Mouse (Mus musculus) limb, embryonic 10.5 days (tissue): ENCODE measurements around the gene Rpp25l. TPM values are rescaled to one million over a fixed set of nuclear protein-coding genes. Genes with fewer than 3 reads are reported as not detected.

Source experiments
- DNase-seq: peaks from one replicate; pipeline ENCODE4 v3.0.0-alpha.2; 2017; ENCODE audit warnings: low spot score
- H3K27ac ChIP-seq: fragments of 300-500 bp; sonication (generic); 2 replicates; pipeline ENCODE4 v1.5.1; 2016; ENCODE audit warnings: mild to moderate bottlenecking
- H3K27me3 ChIP-seq: fragments of 300-500 bp; sonication (generic); 2 replicates; pipeline ENCODE4 v1.6.1; 2016; ENCODE audit warnings: low read depth, mild to moderate bottlenecking; ENCODE audit not compliant: poor library complexity, severe bottlenecking
- H3K36me3 ChIP-seq: fragments of 300-500 bp; sonication (generic); 2 replicates; pipeline ENCODE4 v1.6.1; 2016; ENCODE audit warnings: mild to moderate bottlenecking, moderate library complexity
- H3K4me1 ChIP-seq: fragments of 300-500 bp; sonication (generic); 2 replicates; pipeline ENCODE4 v1.6.1; 2016
- H3K4me3 ChIP-seq: fragments of 300-500 bp; sonication (generic); 2 replicates; pipeline ENCODE4 v1.5.1; 2016; ENCODE audit warnings: mild to moderate bottlenecking, moderate library complexity
- H3K9me3 ChIP-seq: fragments of 300-500 bp; sonication (generic); replicated peaks from 2 replicates; pipeline ENCODE4 v1.6.1; 2016; ENCODE audit warnings: mild to moderate bottlenecking
- WGBS: fragments of 180-500 bp; shearing (Covaris S2); methylation state at CpG from one replicate; pipeline ENCODE4 v1.1.7; 2016; 5-methylcytosine and 5-hydroxymethylcytosine counted together
- polyA plus RNA-seq: library from polyadenylated mRNA; unstranded; fragments of >200 nt; fragmentation: Nextera tagmentation; extraction: Ambion mirVana; gene quantifications from 2 replicates; pipeline ENCODE4 v1.2.1, GENCODE M21; 2016

Gene Rpp25l
- polyA plus RNA-seq, 1 experiment from 2014 or later = 93.6 TPM

- Histone ChIP-seq H3K36me3 (peaks cover 22% of the 10 kb centered on the region), H3K9me3 (no peaks in the 10 kb centered on the region), H3K4me3 (peak within 1 kb of the TSS; percentile 93), H3K27ac (peak within 1 kb of the TSS; percentile 86), H3K27me3 (peaks cover 47% of the 10 kb centered on the region), H3K4me1 (peaks cover 30% of the 10 kb centered on the region)
- under 1% methylated on average over 27 of the region's 27 CpGs for WGBS
- peak; percentile 86 for DNase-seq
These were observed 9.6 kb upstream of the Rpp25l start, which contains the start of gene Dctn3 for GRCm38 (mm10) chr4:41722918-41723351. Dctn3 (minus strand) TSS chr4:41723170.

- H3K36me3 ChIP-seq = peaks cover 47% of the 10 kb centered on the region
- H3K27ac ChIP-seq = peak overlapping the region; percentile 7
- 31% methylated on average over 6 of the region's 6 CpGs for WGBS
- no peak overlapping the region for H3K4me3 ChIP-seq
- 0 out of 2 replicates have a peak, but pooled peaks cover 5% of the 10 kb centered on the region for H3K27me3 ChIP-seq
- H3K9me3 ChIP-seq = no peaks in the 10 kb centered on the region
- DNase-seq = no peak
- peaks cover 44% of the 10 kb centered on the region for H3K4me1 ChIP-seq
These were observed 3.5 kb upstream of the Rpp25l start for GRCm38 (mm10) chr4:41716834-41717233.

DNA sequence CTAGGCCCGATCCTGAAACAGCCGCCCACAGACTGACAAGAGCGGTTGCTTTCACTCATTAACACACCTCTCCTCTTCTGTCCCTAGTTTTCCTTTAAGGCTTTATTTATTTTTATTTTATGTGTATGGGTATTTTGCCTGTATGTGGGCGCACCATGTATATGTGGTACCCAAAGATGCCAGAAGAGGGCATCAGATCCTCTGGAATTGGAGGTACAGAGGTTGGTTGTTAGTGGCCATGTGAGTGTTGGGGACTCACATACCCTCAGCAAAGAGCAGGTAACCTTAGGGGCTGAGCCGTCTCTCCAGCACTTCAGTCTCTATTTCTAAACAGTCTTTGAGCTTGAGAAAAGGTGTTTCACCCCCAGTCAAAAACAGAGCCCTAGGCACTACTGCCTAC lies 2.3 kb upstream of the Rpp25l start:
- DNase-seq = no peak
- Histone ChIP-seq H3K4me1 (peaks cover 46% of the 10 kb centered on the region), H3K27ac (no peak overlapping the region), H3K9me3 (no peaks in the 10 kb centered on the region), H3K4me3 (no peak overlapping the region), H3K27me3 (0 out of 2 replicates have a peak, but pooled peaks cover 5% of the 10 kb centered on the region), H3K36me3 (peaks cover 60% of the 10 kb centered on the region)
- 84% methylated on average over 5 of the region's 5 CpGs for WGBS

- Histone ChIP-seq H3K4me3 (no peak overlapping the region), H3K4me1 (peaks cover 46% of the 10 kb centered on the region), H3K27ac (no peak overlapping the region), H3K36me3 (peaks cover 62% of the 10 kb centered on the region), H3K27me3 (0 out of 2 replicates have a peak, but pooled peaks cover 5% of the 10 kb centered on the region), H3K9me3 (no peaks in the 10 kb centered on the region)
- WGBS = 77% methylated on average over 8 of the region's 8 CpGs
- DNase-seq = no peak
These were observed 1.7 kb upstream of the Rpp25l start for GRCm38 (mm10) chr4:41715082-41715481.

- H3K4me3 ChIP-seq = peak overlapping the region; percentile 79; the same call in 1 of the 2 replicates
- peak; percentile 67 for DNase-seq
These were observed 942 bp upstream of the Rpp25l start for GRCm38 (mm10) chr4:41714276-41714675.

DNA sequence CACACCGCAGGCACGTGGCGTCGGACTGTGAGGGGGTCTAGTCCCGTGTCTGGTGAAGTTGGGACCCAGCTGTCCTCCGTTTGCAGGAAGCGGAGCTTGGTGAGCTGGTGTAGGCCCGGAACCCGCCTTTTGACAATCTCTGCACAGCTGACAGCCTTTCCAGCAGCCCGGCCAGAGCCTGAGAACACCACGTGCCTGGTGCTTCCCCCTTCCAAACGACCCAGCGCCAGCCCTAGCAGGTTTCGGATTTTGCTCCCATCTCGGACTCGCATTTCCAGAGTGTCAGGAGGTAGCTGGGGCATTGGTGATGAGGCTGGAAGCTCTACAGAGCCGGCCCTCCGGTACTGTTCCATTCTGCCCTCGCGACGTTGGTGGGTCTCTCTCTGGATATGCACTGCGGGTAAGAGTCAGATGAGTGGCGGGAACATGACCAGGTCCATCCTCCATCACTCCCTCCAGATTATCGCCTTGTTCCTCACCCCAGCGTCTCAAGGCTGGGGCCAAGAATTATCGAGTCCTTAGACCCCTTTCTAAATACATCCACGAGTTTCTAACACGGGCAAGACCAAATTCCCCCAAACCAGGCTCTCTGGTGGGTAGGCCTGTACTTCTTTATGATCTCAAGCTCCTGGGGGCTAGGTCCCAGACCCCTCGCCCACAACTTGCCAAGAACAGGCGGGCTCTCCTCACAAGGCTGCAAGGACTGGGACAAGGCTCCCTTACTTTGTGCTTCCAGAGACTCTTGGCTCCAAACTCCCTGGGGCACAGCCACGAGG lies 725 bp downstream of the Rpp25l start:
- H3K4me3 ChIP-seq = peak overlapping the region; percentile 79
- H3K9me3 ChIP-seq = no peaks in the 10 kb centered on the region
- 55% methylated on average over 31 of the region's 31 CpGs for WGBS
- peaks cover 58% of the 10 kb centered on the region for H3K4me1 ChIP-seq
- H3K27me3 ChIP-seq = peaks cover 11% of the 10 kb centered on the region; the same call in 1 of the 2 replicates
- H3K36me3 ChIP-seq = peaks cover 39% of the 10 kb centered on the region
- DNase-seq = no peak
- H3K27ac ChIP-seq = peak overlapping the region; percentile 95

More at GRCm38 (mm10) chr4:41714276-41714675, 942 bp upstream of the Rpp25l start:
- H3K27me3 ChIP-seq = 0 out of 2 replicates have a peak, but pooled peaks cover 5% of the 10 kb centered on the region
- peaks cover 55% of the 10 kb centered on the region for H3K36me3 ChIP-seq
- H3K4me1 ChIP-seq = peaks cover 46% of the 10 kb centered on the region
- WGBS = 17% methylated on average over 8 of the region's 8 CpGs
- no peak overlapping the region for H3K27ac ChIP-seq
- H3K9me3 ChIP-seq = no peaks in the 10 kb centered on the region

GRCm38 (mm10) chr4:41711705-41712375 lies 1.5 kb downstream of the Rpp25l start:
- peaks cover 33% of the 10 kb centered on the region for H3K36me3 ChIP-seq
- no peak for DNase-seq
- H3K9me3 ChIP-seq = no peaks in the 10 kb centered on the region
- peaks cover 58% of the 10 kb centered on the region for H3K4me1 ChIP-seq
- H3K27ac ChIP-seq = peak overlapping the region; percentile 95; the same call in 1 of the 2 replicates
- H3K27me3 ChIP-seq = peaks cover 15% of the 10 kb centered on the region; the same call in 1 of the 2 replicates
- 83% methylated on average over 16 of the region's 16 CpGs for WGBS
- H3K4me3 ChIP-seq = peak overlapping the region; percentile 79

DNA sequence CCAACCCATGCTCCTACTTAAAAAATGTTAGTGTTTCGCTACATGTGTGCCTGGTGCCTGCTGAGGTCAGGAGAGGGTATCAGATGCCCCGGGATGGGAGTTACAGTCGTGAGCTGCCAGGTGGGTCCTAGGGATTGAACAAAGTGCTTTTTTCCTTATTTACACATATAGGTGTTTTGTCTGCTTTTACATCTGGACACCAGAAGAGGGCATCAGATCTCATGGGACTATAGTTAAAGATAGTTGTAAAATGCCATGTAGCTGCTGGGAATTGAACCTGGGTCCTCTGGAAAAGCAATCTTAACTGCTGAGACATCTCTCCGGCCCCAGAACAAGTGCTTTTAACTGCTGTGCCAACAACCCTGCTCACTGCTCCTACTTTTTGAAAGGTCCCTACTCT lies 3.1 kb downstream of the Rpp25l start:
- Histone ChIP-seq H3K9me3 (no peaks in the 10 kb centered on the region), H3K4me3 (no peak overlapping the region), H3K27me3 (peaks cover 31% of the 10 kb centered on the region), H3K36me3 (peaks cover 23% of the 10 kb centered on the region), H3K27ac (no peak overlapping the region), H3K4me1 (peaks cover 56% of the 10 kb centered on the region)
- 66% methylated on average over 4 of the region's 4 CpGs for WGBS
- no peak for DNase-seq

GRCm38 (mm10) chr4:41708192-41708745 lies 5.1 kb downstream of the Rpp25l start:
- H3K9me3 ChIP-seq = no peaks in the 10 kb centered on the region
- H3K36me3 ChIP-seq = peaks cover 23% of the 10 kb centered on the region
- peaks cover 57% of the 10 kb centered on the region for H3K4me1 ChIP-seq
- WGBS = 41% methylated on average over 8 of the region's 8 CpGs
- no peak overlapping the region for H3K27ac ChIP-seq
- no peak for DNase-seq
- peaks cover 44% of the 10 kb centered on the region for H3K27me3 ChIP-seq
- H3K4me3 ChIP-seq = no peak overlapping the region

GRCm38 (mm10) chr4:41707011-41707535 lies 6.3 kb downstream of the Rpp25l start:
- Histone ChIP-seq H3K36me3 (peaks cover 19% of the 10 kb centered on the region), H3K27ac (no peak overlapping the region), H3K4me1 (peaks cover 49% of the 10 kb centered on the region), H3K4me3 (no peak overlapping the region), H3K27me3 (peaks cover 44% of the 10 kb centered on the region), H3K9me3 (no peaks in the 10 kb centered on the region)
- 2% methylated on average over 13 of the region's 13 CpGs for WGBS
- peak; percentile 74 for DNase-seq

GRCm38 (mm10) chr4:41705922-41706754 lies 7.2 kb downstream of the Rpp25l start:
- Histone ChIP-seq H3K4me1 (peaks cover 41% of the 10 kb centered on the region), H3K9me3 (no peaks in the 10 kb centered on the region), H3K27me3 (peaks cover 44% of the 10 kb centered on the region), H3K27ac (no peak overlapping the region), H3K4me3 (no peak overlapping the region), H3K36me3 (peaks cover 10% of the 10 kb centered on the region)
- DNase-seq = no peak
- WGBS = 75% methylated on average over 19 of the region's 19 CpGs

DNA sequence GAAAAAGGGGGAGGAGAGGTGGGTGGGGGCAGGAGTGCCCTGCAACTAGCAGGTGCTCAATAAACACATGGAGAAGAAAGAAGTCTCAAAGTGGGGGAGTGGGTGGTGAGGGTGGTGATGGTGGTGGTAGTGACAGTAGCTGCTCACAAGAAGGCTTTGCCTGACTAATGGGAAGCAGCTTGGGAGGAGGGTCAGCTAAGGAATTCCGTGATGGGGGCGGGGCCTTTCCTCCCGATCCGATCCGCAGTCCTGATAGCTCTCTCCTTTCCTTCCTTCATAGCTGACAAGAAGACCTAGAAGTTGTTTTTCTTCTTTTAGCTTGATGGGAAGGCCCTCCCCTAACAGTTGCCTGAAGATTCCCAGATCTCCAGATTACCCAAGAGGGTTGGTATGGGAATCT lies 8.7 kb downstream of the Rpp25l start:
- Histone ChIP-seq H3K9me3 (no peaks in the 10 kb centered on the region), H3K27me3 (peaks cover 44% of the 10 kb centered on the region), H3K36me3 (no peaks in the 10 kb centered on the region), H3K4me1 (peaks cover 41% of the 10 kb centered on the region), H3K27ac (no peak overlapping the region), H3K4me3 (no peak overlapping the region)
- DNase-seq = no peak
- 1% methylated on average over 5 of the region's 5 CpGs for WGBS
